Mouse (Mus musculus) kidney, postnatal 14 days (tissue): ENCODE results near the gene Irak1bp1.

Experiments used
- DNase-seq: peaks from one replicate; pipeline ENCODE4 v3.0.0; 2022; ENCODE audit warnings: mixed read lengths

Irak1bp1 gene

DNA sequence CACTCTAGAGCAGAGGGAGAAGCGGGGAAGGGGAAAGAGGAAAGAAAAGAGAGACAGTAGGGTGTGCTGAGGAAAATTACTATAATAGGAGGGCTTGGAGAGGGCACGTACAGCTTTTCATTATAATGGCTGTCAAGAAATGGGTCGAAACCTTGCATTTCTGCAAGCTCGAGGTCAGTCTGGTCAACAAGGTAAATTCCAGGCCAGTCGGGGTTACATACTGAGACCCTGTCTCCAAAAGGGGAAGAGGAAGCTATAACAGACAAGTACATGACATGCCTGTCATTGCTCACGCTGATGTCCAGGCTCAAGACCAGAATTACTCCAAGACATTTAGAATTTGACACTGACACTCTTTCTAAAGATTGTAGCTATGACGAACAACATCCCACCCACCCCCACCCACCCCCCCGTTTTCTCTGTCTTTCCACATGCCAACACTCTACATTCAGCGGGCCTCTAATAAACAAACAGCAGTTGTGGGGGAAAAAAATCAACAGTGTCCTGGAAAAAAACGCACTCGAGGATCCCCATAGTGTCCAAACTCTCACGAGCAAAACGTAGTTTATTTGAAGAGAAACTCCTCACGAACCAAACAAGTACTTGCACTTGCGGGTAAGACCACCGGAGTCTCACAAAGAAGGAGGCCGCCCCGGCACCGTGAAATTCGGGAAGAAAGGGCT lies at the start of gene Irak1bp1:
TSS of gene Irak1bp1 (plus strand) at position 534 of the 683 bp plus-strand sequence.
- no peak for DNase-seq

GRCm38 (mm10) chr9:82788375-82788774 lies 41.0 kb upstream of the Irak1bp1 start:
- DNase-seq, result no peak

GRCm38 (mm10) chr9:82800360-82800759 lies 29.0 kb upstream of the Irak1bp1 start:
- DNase-seq, result peak; percentile 7

DNA sequence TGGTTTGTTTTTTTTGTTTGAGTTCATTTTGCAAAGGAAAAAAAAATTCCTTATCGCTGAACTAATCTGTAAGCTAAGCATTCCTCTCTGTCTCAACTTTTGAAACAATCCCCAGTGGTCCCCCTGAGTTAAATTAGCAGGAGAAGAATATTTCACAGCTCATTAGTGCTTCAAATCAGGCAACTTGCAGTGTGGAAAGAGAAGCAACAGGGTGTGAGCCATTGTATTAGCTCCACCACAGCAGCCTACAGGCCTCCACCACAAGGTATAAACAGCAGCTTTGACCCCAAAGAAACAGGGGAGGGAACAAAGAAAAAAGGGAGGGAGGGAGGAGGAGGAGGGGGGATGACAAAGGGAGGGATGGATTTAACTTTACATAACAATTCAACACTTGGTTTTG lies 22.2 kb upstream of the Irak1bp1 start:
- no peak for DNase-seq

- DNase-seq, result no peak
Observed at GRCm38 (mm10) chr9:82807635-82808034, 21.7 kb upstream of the Irak1bp1 start.

- DNase-seq, result no peak
Observed at GRCm38 (mm10) chr9:82812172-82812963, 17.0 kb upstream of the Irak1bp1 start.

- DNase-seq, result no peak
Observed at GRCm38 (mm10) chr9:82814536-82814935, 14.8 kb upstream of the Irak1bp1 start.

- no peak for DNase-seq
Observed at GRCm38 (mm10) chr9:82815257-82815785, 14.0 kb upstream of the Irak1bp1 start.

GRCm38 (mm10) chr9:82826426-82826825 lies 2.9 kb upstream of the Irak1bp1 start:
- no peak for DNase-seq

DNA sequence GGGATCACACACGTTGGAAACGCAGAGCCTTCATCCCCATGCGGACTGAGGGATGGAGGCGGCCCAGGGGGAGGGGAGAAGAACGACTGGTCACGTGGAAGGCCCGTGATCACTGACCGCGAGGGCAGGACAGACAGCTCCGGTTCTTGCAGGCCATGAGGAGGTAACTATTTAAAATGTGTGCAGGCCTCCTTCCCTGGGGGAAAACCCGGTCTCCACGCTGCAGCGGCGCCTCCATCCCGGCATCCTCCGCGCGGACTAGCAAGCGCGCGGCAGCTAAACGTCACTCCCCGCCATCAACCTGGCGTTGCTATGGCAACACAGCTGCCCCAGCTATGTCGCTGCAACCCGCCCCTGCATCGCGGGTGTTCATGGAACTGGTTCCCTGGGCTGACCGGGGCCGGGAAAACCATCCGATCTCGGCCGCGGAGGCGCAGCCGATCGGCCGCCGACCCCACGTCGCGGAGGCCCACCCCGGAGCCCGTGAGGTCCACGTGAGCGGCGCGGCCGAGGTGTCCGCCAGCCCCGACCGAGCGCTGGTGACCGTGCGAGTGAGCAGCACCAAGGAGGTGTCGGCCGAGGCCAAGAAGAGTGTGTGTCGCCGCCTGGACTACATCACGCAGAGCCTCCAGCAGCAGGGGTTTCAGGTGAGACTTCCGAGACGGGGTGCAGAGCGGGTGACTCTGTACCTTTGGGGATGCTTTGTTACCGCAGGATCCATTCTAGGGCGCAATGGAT lies 522 bp downstream of the Irak1bp1 start:
- peak; percentile 91 for DNase-seq

DNA sequence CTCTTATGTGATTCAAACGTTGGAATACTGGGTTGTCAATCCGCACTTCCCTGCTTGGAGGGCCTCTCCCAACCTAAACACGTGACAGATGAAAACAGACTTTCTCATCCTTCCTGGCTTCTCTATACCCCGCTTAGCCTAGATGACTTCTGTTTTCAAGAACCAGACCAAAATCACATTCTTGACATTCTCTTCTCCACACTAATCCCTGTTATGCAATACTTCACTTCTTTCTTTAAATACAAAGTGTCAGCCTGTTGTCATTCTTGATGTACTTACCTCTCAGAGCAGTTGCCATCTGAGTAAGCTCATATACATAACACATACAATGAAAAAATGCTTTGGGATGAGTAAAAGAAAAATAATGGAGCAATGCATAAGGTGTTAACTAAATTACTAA lies 2.6 kb downstream of the Irak1bp1 start:
- DNase-seq, result no peak

GRCm38 (mm10) chr9:82835921-82836320 lies 6.6 kb downstream of the Irak1bp1 start:
- peak; percentile 13 for DNase-seq

DNA sequence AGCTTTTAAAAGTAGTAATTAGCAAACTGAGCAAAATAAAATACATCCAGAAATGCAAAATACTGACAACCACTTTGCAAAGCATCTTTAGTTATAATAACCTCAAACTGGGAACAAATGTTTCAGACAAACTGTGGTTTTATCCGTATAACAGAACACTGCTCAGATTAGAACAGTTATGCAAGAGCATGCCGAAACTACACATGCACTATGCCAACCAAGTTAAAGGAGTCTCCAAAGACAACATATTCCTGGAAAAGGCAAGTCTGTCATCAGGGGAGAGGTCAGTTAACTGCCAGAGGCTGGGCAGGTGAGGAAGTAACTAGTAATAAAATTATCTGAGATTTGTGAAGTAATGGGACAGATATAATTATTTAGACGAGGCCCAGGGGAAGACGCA lies 13.3 kb downstream of the Irak1bp1 start:
- no peak for DNase-seq

DNA sequence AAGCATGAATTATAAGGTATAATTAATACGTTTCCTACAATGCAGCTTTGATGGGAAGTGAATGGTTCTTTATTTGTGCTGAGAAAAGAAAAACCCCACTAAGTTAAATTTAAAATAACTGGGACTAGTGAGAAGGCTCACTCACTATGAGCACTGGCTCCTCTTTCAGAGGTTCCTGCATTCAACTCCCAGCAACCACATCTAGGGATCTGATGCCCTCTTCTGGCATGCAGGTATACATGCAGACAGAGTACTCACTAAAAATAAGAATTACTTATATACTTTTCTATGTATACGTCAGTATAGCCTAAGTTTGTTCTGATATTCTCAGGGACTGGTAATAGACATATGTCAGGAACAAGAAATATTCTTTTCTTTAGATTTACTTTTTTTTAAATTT lies 24.7 kb downstream of the Irak1bp1 start:
- peak; percentile 29 for DNase-seq

DNA sequence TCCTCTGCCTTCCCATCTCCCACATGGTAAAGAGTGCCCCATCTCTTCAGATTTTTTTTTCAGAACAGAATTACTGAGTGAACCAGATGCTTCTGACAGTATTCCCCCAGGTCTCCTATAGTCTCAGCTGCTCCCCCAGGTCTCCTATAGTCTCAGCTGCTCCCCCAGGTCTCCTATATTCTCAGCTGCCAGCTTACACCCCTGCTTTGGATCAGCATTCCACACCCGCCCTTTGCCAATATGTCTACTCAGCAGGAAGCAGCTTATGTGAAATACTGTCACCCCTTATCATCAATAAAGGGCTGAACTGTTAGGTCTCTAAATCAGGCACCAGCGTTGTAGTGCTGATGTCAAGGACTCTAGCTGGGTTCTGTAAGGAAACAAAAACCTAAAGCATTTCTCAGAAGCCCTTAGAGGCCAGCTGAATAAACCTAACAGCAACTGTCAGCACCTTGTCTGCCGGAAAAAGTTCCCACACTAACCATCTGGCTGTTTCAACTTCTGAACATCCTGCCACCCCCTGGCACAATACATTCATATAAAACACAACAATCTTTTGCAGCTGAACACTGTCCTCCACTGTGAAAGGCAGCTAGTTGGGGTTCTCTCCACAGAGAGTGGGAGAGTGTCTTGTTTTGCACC lies 25.8 kb downstream of the Irak1bp1 start:
- no peak for DNase-seq

DNA sequence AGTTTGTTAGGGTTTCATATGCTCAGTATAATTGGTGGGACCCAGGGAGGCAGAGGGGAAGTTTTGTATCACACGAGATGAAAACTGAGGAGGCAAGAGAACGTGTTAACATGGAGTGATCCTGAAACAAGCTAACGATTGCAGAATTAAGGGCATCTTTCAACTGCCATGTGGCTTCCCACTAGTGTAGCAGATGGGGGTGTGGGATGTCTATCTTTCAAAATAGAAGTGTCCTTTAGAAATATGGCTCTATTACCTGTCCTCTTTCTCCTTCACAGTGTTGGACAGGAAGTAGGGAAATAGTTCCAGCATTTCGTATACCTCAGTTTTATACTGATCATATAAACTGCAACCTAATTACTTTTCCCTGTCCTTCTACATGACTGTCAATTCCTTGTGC lies 26.9 kb downstream of the Irak1bp1 start:
- no peak for DNase-seq

DNA sequence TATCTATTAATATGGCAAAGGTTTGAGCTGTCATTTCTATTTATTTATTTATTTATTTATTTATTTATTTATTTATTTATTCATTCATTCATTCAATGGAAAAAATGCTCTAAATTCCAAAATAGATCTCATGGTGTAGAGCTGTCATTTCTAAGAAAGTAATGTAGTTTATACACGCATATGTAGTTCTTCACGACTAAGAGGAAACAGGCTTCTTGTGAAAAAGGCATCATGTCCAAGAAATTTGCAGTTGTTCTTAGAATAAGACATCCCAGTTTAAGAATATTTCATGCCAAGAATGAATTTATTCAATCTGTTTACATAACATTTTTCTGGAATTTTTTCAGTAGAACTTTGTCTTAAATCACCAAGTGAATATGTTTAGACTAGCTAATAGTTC lies 31.5 kb downstream of the Irak1bp1 start:
- DNase-seq, result no peak

DNA sequence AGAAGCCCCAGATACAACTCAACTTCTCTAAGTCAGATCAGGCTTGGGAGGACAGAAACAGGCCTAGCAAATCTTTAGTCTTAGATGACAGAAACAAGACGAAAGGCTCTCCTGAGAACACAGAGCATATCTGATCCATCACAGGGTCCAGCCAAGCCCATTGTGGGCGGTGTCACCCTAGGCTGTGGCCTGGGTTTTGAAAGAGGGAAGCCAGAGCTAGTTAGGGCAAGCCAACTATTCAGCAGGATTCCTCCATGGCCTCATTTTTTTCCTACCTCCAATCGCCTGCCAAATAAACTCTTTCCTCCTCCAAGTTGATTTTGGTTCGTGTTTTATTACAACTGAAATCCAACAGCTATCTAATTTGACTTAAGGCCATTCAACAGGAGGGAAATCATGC lies 32.0 kb downstream of the Irak1bp1 start:
- peak; percentile 19 for DNase-seq

DNA sequence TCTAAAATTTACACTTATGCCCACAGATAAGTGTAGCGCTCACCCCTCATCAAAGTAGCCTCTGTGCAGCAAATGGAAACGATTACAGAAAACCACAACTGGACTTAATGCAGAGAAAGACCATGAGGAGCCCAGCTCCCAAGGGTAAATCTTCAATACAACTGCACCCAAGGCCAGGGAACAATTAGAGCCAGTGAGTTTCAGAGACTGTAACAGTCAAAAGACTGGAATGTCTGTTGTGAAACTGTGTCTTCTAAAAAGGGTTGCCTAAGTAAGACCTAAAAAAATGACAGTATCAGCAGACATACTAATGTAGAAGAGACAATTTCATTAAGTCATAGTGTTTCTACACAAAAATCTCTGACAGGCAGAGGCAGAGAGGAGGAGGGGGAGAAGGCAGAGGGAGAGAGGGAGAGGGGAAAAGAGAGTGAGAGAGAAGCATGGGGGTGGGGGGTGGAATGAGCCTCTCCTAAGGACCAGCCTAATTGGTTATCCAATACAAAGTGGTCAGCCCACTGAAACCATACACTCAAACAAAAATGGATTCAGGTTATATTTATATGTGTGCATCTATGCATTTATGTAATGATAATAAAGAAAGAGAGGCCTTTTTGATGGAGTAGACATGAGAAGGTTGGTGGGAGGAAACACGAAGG lies 32.6 kb downstream of the Irak1bp1 start:
- DNase-seq, result no peak

GRCm38 (mm10) chr9:82866121-82866520 lies 36.8 kb downstream of the Irak1bp1 start:
- no peak for DNase-seq

GRCm38 (mm10) chr9:82867698-82868097 lies 38.4 kb downstream of the Irak1bp1 start:
- DNase-seq, result no peak

- DNase-seq, result no peak
Observed at GRCm38 (mm10) chr9:82877078-82877477, 47.7 kb downstream of the Irak1bp1 start.
